Mouse (Mus musculus) urinary bladder, postnatal 4 days (tissue): ENCODE measurements around the gene Caskin1.
A peak's percentile ranks its signal among the peaks of the same experiment; 100 is the strongest.

ENCODE experiments used
- DNase-seq, 2 experiments: peaks; one replicate each; pipeline ENCODE4 v3.0.0; 2021 to 2022; ENCODE audit warnings: low spot score in 2 of 2

The Caskin1 gene

DNA sequence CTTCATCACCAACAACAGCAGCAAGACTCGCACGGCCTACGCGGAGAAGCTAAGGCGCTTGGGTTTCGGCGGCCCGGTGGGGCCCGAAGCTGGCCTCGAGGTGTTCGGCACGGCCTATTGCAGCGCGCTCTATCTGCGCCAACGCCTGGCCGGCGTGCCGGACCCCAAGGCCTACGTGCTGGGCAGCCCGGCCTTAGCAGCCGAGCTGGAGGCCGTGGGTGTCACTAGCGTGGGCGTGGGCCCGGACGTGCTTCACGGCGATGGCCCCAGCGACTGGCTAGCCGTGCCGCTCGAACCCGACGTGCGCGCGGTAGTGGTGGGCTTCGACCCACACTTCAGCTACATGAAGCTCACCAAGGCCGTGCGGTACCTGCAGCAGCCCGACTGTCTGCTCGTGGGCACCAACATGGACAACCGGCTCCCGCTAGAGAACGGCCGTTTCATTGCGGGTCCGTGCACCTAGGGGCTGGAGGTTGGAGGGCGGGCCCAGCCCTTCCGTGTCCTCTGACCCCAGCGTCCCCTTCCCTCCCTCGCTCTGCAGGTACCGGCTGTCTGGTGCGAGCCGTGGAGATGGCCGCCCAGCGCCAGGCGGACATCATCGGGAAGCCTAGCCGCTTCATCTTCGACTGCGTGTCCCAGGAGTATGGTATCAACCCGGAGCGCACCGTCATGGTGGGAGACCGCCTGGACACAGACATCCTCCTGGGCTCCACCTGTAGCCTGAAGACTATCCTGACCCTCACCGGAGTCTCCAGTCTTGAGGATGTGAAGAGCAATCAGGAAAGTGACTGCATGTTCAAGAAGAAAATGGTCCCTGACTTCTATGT lies 17.5 kb upstream of the Caskin1 start:
- DNase-seq: peak in 1 of 2 experiments; percentile 37

DNA sequence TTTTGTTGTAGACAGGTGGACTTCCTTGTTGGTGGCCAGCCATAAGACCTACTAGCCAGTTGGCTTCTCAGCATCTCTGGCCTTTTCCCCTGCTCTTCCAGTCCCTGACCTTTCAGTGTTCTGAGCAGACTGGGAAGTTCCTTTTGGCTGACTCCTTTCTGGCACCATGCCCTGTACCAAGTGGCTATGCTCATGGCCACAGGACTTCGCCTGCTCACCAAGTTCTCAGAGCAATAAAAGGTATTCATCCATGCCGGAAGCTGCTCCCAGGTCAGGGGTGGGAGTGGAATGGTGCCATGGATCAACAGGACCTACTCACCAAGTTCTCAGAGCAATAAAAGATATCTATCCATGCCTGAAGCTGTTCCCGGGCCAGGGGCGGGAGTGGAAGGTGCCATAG lies 15.9 kb upstream of the Caskin1 start:
- no peak for DNase-seq

DNA sequence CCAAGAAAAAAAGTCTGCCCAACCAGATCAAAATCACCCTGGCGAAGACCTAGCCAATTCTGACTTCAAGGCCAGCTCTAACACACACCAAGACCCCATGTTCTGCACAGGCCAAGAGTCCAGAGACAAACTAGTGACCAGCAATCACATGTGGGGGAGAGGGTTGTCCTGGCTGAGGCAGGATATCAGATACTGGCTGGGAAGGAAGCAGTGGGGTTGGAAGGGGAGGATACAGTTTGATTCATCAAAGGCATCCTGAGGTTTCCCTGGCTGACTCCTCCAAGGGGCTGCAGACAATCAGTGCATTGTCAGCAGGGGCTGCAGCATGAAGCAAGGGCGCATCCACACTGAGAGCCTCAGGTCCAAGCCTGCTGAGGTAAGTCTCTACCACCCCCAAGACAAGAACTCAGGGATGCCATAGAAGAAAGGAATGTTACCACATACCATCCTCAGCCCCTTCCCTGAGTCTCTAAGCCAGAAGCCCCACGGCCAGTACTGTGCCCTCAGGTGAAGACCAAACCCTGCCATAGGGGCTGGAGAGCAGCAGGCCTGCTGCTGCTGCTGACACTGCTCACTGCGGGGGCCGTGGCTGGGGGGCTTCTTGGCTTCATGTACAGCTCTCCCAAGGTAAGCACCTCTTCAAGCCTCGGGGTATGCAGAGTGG lies 14.7 kb upstream of the Caskin1 start, which contains the start of gene Bricd5:
TSS of gene Bricd5 (plus strand) at position 273 of the 664 bp plus-strand sequence.
- no peak for DNase-seq

DNA sequence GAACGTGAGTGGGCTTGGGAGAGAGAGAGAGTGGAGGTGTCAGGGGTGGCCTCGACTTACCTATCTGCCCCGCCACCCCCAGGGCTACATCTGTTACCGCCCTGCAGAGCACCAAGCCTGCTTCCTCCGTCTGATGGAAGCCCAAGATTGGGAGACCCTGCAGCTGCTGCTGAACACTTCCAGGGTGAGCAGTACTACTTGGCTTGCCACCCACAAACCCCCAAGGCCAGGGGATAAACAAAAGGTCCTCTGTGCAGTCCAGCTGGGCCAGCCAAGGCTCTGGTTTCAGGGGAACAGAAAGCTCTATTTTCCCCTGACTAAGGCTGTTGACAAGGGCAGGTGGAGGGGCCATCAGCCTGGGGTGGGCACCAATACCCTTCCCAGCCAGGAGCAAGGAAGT lies 13.8 kb upstream of the Caskin1 start:
- no peak for DNase-seq

DNA sequence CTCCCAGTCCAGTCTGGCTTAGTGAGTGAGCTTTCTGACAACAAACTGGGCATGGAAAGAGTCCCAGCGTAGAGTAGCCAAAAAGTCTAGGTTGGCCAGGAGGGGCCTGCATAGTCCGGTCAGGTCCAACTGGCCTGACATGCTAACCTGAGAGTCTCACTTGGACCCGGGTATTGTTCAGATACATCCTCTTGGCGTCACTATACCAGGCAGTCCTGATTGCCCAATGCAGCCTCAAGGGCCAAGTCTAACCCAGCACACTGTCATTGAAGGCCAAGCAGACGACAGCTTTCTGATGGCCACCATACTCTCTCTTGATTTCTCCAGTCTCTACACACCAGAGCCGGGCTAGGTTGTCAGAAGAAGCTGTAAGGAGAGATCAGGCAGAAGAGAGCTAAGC lies 12.8 kb upstream of the Caskin1 start:
- DNase-seq: no peak

DNA sequence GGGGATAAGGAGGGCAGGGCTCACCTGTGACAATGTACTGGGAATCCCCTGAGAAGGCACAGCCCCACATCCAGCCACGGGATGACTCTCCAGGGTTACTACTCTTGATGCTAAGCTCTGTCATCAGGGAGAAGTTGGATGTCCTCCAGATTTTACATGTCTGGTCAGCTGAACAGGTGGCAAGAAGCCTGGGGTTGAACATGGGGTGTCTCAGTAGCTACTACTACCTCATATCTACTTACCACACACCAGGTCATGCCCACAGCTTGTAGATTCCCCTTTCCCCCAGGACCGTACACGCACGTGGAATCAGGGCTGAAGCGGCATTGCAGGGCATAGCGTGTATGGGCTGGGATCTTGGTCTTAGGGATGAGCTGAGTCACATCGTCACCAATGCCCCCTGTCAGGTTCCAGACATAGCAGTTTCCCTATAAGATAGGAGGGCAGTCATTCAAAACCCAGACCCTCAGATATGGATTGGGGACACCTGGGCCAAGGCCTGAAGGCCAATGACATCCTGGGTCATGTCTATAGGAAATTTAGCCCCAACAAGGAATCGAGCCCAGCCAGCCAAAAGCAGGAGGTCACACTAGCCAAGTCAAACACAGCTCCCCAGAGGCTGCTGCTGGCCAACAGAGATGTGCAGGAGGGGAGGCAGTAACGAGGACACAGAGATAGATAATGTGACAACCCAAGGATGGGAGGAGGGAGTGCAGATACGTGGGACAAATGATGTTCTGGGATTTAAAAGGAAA lies 12.2 kb upstream of the Caskin1 start:
- no peak for DNase-seq

DNA sequence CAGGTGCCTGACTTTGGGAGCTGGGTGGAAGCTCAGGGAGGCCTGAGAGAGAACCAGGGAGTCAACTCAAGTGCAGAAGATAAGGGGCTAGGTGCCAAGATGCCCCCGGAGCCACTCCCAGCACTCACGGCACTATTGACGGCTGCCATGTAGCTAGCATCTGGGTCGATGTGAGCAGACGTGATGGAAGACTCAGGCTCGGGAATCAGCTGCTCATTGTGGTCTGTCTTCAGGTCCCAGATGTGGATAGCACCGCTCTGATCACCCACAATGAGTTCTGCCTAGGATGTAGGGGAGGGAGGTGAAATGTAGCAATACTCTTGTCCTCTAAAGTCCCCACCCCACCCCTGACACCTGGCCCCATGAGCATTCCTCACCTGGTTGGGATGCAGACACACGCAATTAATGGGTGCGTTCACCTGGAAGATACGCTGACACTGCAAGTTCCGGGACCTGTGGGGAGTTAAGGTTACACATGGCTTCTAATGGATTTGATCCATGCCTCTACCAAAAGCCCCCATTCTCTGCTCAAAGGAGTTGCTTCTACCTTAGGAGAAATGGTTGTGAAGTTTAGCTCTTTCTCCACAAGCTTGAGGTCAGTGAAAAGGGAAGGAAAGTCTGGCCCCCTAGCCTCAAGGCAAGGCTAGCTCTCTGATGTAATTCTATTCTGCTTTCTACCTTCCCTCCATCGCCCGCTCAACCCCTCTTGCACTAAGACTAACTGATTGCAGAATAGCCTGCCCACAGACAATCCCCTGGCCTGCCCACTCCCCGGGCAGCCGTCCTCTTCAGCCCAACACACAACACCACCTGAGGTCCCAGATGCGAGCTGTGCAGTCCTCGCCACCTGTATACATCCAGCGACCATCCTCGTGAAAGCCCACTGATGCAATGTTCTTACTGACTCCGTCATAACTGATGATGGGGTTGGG lies 11.1 kb upstream of the Caskin1 start:
- DNase-seq: no peak

DNA sequence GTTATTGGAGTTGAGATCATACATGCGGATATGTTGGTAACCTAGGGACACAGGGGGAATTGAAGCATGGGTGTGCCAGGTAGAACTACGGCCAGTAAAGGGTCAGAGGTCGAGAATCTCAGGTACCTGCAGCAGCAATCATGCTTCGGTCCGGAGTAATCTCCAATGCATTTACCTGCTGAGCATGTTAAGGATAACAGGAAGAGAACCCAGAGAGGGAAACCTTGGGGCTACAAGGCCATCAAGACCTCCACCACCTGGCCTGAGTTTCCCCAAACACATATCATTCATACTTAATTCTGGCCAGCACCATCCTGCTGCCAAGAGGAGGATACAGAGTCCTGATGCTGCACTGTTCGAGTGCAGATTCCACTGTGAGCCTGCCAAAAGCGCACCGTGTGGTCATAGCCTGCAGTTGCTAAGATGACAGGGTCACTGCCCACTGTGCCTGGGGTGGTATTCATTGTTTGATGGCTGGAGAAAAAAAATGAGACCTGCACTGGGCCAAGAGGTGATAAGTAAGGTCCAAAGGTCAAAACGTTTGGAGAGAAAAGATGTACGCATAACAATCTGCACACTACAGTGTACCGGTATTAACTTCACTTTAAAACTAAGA lies 10.3 kb upstream of the Caskin1 start:
- DNase-seq: no peak

DNA sequence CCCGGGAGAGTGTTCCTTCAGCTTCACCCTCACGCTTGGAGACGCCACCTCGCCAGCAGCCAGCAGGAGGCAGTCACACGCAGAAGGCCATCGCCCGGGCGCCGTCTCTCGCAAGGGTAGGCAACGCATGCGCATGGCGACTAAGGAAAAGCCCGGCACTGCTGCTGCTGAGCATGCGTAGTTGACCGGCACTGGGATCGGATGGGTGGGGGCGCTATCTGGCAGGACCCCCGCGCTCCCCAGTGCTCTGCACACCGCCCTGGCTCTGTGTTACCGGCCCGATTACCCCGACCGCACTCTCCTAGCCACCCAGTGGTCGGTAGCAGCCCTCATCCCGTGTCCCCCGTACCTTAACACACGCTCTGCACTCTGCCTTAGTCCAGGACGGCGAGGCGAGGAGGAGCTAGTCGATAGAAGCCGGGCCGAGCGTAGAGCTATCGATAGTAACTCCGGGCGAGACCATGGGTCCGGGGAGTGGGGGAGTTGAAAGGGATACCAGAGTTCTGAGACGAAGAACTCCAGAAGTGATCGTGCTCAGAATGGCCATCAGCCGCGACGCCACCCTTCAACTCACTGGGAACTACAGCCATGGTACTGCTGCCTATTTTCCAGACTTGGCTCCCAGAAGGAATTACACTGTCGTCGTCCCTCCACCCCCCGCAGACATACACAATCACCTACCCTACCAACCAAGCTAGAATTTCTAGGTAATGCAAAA lies 9.6 kb upstream of the Caskin1 start, which contains the start of gene Mlst8:
TSS of gene Mlst8 (minus strand) at position 416 of the 718 bp plus-strand sequence.
- peak; percentile 95 to 98 for DNase-seq

DNA sequence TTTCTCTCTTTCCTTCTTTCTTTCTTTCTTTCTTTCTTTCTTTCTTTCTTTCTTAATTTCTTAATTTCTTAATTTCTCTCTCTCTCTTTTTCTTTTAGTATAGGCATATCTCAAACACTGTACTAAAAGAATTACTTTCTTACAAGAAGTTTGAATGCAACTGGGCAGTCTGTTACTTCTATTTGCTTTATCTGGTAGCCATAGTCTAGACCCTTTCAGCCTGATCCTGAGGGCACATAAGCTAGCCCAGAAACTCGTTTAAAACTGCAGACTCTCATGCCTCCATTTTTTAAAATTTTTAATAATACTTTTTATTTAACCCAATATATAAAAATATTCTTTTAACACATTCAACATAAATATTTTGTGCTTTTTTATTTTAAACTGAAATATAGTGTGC lies 9.0 kb upstream of the Caskin1 start:
- DNase-seq: no peak

DNA sequence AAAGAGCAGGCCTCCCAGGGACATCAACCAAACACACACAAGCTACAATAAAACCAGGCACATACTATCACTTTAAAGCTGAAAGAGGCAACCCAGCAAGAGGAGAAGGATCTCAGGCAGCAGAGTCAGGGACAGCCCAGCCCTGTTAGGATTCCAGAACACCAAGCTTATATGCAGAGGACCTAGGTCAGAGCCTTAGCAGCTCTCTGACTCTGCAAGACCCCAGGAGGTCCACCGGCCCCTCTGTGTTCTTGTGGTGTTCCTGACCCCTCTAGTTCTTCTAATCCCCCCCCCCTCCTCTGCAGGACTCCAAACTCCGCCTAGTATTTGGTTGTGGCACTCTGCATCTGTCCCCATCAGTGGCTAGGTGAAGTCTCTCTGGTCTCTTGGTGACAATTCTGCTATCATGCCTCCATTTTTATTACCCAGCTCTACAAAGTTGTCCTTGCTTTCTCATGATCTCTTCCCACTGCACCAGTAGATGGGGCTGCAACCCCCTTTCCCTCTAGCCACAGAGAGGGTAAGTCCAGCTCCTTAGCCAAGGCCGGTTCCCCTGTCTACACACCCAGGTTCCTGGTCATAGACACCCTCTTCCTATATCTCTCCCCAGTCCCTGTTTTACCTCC lies 8.1 kb upstream of the Caskin1 start:
- DNase-seq: no peak

DNA sequence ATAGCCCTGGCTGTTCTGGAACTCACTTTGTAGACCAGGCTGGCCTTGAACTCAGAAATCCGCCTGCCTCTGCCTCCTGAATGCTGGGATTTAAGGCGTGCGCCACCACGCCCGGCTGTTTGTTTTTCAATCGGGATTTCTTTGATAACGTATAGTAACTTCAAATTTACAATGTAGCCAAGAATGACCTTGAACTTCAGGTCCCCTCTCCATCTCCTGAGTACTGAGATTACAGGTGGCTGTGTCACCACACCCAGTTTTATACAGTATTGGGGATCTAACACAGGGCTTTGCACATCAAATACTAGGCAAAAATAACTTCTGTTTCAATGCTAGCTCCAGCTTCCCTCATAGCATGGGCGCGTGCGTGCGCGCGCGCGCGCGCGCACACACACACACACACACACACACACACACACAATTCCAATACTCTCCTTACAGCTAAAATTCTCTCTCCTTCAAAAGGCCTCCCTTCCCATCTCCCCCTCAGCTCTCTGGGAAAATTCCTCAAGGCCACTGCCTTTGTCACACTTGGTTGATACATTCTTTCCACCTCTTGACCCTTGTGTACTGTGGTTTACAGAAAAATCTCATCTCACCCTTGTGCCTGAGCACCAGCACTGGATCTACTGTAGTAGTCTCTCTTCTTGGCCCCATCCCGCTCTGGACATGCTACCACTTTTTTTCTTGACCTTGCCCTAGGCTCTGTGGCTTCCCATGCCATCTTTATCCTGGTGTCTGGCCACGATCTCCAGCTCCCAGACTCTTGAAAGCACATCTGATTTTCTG lies 7.2 kb upstream of the Caskin1 start:
- DNase-seq: no peak

DNA sequence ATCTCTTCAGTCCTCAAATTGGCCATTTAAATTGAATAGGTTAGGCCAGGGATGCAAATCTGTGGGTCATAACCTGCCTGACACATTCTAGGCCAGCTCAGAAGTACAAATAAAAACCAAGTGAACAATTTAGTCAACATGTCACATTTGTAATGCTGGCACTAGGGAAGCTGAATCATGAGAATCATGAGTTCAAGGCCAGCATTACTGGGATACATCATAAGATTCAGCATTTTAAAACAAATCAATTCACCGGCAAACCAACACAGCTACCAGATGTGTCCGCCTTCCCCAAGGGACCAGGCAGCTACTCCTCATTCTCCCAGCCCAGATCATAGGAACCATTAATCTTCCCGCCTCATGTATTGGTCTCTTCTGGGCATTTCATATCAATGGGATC lies 4.9 kb upstream of the Caskin1 start:
- no peak for DNase-seq

DNA sequence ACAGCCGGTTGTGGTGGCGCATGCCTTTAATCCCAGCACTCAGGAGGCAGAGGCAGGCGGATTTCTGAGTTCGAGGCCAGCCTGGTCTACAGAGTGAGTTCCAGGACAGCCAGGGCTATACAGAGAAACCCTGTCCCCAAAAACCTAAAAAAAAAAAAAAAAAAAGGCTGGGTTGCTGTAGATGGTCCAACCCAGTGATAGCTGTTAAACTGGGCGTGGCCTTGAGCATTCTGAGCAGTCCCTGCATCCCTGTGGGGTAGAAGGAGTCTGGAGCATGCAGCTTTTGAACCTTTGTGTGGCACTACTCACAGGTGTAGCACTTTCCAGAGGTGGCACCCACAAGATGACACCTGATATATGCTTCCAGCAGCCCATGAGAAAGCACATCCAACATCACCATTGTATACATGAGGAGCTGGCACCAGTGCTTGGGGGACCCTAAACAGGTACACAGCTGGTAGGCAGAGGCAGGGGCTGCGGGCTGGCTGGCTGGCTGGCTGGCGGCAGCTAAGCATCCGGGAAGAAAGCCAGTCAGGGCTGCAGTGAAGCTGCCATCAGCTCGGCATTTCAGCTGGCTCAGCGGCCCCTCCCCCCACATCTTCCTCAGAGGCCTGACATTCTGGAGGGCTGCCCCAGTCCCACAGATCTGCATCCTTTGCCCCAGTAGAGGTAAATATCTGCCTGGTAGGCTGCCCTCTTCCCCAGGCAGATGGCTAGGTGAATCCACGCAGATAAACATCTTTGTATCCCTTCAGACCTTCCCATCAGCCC lies 3.1 kb upstream of the Caskin1 start:
- no peak for DNase-seq

DNA sequence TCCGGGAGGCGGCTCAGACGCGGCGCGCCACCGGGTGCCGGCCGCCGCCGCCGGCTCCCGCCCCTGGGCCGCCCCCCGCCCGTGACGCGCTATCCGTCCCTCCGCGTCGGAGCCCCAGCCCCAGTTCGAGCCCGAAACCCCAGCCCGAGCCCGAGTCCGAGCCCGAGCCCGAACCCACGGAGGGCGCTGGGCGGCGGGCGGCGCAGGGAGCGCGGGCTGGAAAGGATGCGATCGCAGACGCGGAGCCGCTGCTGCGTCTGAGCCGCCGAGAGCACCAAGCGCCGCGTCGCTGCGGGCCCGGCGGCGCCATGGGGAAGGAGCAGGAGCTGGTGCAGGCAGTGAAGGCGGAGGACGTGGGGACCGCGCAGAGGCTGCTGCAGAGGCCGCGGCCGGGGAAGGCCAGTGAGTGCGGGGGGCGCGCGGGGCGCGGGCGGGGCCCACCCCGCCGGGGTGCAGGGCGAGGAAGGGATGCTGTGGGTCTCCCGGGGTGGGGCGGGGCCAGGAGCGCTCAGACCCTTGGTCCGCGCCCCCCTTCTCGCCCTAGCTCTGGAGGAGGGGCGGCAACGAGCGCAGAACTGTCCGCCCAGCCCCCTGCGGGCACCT lies 362 bp downstream of the Caskin1 start:
- no peak for DNase-seq

DNA sequence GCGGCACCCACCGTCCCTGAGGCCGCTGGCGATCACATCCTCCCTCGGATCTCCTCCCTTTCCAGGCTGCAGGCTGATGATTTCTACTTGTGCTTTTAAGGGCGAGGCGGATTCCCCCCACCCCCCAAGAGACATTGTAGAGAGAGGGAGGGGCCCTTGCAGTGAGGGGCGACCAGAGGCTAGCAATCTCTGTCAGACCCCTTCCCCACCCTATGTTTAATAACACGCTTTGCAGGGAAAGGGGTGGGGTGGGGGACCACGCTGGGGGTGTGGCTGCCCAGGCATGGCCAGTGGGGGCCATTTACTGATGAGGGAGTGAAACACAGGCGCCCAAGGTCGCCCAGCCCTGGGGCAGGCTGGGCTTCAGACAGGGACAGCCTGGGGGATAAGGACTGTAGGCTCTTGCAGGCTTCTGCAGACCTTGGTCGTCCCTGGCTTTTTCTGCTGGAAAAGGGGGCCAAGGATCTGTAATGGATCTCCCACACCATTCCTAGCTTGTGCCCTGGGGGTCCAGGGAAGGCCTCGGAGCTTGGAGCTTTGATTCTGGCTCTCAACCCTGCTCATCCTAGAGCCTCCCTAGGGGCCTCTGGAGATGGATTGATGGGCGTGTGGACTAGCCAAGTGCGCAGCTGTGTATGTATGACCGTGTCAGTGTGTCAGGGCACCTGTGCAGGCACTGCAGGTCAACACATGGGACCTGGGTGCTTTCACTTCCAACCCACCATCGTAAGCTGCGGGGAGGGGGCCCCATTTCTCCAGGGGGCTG lies 1.0 kb downstream of the Caskin1 start:
- no peak for DNase-seq

DNA sequence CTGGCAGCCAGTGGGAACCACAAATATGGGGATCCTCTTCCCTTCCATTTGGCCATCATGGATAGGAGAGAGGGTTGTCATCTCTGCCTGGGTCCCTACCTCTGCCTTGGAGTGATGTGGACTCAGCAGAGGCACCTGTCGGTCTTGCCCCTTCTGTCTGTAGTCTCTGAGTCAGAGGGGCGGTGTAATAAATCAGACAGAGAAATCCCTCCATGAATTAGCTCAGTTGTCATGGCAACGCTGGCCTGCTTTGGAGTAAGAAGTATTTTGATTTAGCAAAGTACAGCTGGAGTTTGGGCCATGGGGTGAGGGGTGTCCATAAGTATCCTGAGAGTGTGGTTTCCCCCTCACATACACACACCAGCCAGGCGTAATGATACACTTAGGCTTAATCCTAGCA lies 2.0 kb downstream of the Caskin1 start:
- DNase-seq: no peak
